Mouse (Mus musculus) heart, postnatal 4 days (tissue): ENCODE data around the gene Hdac11. TPM values are rescaled to one million over a fixed set of nuclear protein-coding genes. Genes with fewer than 3 reads are reported as not detected.
"Not testable (repeated sequence)": the region's sequence is repeated elsewhere in the genome, so short reads cannot be mapped to it uniquely, and the experiment has no call there.

Source experiments
- DNase-seq: peaks from one replicate; pipeline ENCODE4 v3.0.0; 2021
- total RNA-seq, 2 experiments: library from RNA; stranded (reverse); gene quantifications; 2 replicates each; pipeline ENCODE4 v1.2.3; 2021

The Hdac11 gene
- 10 to 100 TPM; 11.4 to 12.5 TPM for total RNA-seq

DNA sequence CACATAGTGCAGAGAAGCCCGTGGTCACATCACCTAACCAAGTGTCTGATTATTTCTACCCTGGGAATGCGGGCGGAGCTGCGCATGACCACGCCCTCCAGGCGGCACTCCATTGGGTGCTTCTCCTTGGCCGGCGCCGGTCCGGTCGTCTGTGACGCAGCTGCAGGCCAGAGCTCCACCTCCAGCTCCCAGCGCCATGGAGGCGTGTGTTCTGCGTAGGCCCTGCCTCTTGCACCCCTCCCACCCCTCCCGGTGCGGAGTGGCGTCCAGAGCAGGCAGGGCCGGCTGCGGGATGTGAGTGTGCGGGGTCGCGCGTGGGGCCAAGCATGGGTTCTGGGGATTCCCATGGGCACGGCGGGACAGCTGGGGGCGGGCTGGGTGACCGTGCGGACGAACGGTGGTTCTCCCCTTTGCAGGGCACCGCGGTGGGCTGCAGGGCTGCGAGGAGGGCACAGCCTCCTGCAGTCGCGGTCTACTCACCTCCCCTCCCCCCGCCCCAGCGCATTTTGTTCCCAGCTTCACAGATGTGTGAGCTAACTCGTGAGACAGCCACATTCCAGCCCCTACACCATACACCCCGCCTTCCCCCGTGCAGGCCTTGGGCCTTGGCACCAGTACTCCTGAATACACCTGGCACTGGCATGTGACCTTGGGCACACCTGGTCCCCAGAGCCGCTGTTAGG, at the start of gene Hdac11:
Hdac11 (plus strand) TSS at position 112 of the 683 bp plus-strand sequence.
- DNase-seq: peak; percentile 90

DNA sequence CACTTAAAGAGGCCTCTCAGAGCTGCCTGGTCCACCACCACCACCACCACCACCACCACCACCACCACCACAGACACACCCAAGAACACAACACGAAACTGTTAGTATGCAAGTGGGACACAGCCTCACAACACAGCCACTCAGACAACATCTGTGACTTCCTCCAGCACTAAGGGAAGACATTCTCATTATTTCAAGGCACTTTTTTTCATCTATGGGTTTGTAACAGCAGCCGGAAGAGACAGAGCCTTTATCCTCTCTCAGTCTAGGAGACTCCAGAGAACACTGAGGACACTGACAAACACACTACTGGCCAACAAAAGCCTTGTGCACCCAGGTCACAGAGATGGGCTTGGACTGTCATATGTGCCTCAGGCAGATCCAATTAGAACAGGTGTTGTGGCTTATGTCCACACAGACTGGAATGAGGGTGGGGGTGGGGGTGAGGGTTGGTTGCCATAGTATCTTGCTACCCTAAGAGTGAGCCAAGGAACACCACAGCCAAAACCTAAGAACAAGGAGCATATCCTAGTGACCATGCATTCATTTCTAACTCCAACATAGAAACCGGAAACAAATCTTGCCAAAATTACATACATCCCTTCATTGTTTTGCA, 48.1 kb upstream of the Hdac11 start:
- DNase-seq: no peak

DNA sequence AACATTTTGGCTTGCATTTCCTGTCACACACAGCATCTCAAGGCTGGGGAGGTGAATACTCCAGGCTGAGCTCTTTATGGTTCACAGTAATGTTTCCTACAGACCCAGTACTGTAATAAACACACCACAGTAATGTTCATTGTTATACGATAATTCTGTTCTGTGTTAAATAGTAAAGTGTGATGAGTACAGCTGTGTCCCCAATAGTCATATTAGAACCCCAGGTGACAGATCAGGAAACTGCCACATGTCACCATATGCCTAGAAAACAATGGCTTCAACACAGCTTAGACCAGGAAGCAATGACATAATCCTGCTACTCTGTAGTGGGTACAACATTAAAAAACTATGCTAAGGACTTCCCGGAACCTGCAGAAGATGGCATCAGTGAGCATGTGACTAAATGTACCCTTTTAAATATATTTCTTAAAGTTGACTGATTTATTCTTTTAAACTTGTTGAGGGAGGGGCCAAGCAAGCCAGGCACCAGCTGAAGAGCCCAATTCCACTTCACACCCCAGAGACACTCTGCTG, 47.5 kb upstream of the Hdac11 start:
- no peak for DNase-seq

DNA sequence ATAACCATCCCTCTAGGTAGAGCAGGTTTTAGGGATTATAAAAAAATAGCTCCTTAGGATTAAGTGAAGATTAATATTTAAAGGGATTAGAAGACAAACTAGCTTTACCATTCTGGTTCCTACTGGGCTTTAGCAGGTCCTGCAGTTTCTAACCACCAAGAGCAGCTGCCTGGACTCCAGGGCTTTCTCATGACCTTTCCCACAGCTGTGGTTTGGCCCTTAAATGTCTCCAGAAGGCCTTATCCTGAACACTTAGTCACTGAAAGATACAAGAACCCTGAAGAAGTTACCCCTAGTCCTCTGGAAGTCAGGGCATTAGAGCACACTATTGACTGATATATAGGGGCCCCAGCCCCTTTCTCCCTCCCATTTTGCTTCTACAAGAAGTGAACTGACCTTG, 47.0 kb upstream of the Hdac11 start:
- DNase-seq: no peak

DNA sequence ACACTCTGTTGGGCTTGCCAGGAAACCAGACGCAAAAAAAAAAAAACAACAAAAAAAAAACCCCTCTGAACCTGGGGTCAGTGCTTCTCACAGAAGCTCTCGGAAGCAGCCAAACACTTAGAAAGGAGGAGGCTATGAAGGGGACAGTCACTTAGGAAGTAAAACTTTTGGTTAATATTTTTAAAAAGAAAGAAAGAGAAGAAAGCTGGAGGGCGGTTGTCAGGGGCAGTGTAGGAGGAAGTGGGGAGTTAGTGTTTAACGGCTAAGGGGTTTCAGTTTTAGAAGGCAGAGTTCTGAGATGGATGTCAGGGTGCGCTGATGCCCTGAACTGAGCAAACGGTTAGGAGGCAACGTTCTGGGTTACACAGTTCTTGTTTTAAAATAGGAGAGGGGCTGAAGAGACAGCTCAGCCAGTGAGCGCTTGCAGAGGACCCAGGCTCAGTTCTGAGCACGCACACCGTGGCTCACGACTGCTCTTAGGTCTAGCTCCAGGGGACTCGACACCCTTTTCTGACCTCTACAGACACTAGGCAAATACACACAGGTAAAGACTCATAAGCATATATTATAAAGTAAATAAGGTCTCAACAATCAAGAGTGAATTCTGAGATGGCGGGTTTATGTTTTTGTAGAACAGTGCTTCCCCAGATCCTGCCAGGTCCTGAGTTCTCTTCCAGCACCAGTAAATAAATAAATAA, 46.0 kb upstream of the Hdac11 start:
- DNase-seq: no peak

DNA sequence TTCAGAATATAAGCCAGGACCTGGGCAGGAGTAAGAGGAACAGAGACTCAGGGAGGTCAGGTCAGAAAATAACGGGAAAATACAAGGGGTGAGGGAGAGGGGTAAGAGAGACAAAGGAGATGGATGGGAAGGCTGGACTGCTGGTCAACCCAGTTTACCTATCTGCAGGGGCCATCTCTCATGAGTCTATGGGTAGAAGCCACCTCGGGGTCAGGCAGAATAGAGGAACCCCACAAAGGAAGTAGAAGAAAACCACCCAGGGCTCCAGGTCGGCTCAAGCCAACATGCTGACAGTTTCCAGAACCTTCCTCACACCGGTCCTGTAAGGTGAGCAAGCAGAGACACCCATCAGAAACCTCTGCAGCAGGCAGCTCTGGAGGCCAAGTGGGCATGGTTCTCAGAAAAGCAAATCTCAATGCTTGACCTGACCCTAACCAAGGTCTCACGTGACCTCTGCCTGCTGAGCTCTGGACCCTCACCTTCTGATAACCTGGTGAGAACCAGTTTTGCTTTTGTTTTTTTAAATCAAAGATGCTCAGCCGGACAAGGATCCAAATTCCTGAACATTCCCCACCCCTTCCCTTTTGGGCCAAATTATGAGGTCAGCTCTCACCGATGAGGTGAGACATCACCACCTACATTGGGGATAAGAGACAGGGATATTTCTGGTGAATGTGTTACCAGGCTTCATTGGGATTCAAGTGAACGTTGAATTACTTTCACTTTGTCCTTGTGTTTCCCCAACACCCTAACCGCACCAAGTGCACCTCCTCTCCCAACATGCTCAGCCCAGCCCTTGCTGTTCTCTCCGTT, 45.1 kb upstream of the Hdac11 start:
- no peak for DNase-seq

DNA sequence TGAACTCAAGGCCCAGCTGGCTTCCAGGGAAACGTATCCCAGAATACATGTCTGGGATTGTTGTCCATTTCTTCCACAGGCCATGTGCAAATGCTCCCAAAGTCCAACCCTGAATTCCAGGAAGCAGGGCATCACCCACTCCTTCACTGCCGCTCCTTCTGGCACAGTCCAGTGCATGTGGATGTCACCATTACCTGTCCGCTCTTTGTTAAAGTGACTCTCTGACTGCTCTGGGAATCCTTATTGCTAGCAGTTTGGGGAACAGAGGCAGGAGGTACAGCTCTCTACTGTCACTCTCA, 44.6 kb upstream of the Hdac11 start:
- DNase-seq: no peak

DNA sequence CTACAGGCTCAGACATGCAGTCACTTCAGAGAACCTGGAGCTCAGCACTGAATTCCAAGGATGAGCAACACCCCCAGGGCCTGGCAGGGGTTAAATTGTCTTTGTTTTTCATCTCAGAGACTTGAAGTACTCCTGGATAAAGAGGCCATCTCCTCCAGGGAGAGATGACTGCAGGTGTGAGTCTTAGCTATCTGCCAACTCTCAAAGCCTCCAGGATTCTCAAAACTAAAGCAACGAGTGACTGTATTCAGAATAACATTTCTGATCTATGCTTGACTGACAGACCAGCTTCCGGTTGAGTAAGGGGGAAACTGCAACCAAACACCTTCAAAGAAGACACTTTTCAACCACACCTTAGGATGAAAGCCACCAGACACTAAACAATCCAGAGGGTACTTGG, 41.7 kb upstream of the Hdac11 start:
- DNase-seq: no peak

DNA sequence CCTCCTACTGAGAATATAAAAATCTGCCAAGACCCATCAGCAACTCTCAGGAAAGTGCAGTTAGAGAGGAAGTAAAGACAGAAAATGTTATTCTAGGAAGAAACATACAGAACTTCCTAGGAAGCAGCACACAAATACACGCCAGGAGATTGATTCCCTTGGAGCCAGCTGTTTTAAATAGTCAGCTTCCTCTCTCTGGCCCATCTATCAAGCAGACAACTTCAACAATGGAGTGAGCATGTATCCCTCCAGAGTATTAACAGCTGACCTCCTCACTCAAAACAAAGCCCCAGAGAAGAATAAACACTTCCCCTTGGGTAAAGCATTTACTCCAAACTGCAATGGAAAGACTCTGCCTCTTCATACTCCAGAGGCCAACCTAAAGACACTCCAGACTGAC, 41.3 kb upstream of the Hdac11 start:
- DNase-seq: no peak

DNA sequence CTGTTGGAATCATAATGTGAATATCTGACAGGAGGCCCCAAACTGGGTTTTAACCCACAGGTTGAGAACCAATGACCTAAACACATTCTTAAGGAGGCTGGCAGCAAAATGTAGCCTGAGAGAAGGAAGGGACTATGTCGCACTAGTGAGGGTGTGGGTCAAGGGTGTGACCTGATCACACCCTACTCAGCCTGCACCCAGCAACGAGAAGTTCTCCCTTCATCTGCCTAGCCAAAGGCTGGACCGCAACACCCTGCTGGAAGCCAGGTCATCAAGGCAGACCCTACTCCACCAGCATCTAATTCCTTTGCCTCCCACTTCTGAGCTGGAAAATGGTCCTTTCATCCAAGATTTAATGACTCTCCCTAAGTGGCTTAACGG, 40.6 kb upstream of the Hdac11 start:
- DNase-seq: no peak

DNA sequence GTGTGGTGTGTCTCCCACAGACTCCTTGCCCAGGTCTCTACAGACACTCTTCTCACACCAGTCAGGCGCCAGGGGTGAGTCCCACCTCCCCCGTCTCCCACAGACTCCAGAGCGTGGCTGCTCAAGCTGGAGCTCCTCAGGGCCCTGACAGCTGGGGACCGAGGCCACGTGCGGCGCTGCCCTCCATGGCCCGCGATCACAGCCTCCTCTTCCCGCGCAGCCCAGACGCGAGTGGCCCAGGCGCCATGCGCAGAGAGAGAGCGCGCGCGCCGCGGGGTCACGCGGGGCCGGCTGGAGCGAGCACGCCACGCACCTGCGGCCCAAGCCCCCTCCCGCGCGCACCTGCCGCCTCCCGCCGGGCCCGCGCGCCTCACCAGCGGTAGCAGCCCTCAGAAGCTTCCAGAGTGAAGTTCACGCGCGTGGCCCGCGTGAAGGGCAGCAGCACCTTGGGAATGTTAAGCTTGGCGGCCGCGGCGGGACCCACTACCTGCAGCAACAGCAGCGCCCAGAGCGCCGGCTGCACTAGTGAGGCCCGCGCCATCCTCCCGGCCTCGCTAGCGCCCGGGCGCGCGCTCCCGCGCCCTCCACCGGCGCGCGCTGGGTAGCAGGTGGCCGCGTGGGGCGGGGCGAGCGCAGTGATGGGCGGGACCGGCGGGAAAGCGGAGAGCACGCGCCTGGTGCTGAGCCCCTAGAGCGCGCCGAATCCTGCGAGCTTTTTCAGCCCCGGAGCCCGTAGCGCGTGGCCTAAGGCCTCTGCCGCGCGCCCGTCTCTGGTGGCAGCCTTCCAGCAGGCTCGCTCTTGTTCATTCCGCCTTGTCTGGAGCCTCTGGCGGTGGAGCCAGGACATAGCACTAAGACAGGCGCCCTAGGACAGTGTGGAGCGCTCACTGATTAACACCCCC, 40.0 kb upstream of the Hdac11 start, which contains the start of gene Nup210:
Nup210 (minus strand) TSS at position 586 of the 902 bp plus-strand sequence.
- DNase-seq: peak; percentile 96

DNA sequence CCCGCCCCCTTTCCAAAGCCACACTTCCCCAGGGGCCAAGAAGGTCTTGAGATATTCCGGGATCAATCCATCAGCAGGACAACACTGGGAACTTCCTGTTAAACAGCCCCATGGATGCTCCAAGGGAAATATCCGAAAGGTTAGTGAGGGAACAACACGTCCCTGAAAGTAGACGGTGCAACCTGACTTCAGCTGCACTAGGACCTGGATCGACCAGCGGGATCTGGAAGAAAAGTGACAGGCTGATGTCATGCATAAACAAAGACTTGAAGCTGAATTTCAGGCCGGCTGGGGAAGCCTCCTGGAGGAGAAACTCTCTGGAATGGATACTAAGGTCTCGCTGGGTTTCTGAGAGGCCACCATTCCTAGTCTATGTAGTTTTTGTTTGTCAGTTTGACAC, 39.3 kb upstream of the Hdac11 start:
- DNase-seq: peak; percentile 32

DNA sequence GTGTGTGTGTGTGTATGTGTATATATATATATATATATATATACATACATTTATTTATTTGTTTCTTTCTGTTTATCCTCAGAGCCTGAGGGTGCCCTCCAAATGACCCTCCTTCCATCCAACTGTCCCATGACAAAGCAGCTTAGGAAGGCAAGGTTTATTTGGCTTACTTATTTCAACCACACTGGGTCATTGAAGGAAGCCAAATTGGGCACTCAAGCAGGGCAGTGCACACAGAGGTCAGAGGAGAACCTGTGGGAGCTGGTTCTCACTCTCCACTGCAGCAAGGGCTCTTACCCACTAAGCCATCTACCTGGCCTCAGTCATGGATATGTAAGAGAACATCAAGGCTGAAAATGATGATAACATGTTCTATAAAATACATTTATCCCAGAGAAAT, 37.9 kb upstream of the Hdac11 start:
- no peak for DNase-seq

DNA sequence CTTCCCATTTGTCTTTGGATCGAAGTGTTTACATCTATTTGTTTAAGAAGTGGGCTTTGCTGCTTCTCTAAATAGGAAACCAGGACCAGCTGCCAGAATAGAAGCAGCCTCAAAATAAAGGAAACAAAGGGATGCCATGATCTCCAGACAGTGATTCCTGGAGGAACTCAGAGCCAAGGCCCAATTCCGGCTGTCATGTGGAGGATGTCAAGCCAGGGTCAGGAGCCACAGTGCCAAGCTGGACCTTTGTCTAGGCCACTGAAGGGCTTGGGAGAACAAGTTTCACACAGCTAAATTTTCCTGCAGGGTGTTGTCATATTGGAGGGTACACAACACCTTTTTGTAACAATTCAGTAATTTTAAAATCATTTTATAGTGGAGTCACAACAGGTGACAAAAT, 36.3 kb upstream of the Hdac11 start:
- no peak for DNase-seq

DNA sequence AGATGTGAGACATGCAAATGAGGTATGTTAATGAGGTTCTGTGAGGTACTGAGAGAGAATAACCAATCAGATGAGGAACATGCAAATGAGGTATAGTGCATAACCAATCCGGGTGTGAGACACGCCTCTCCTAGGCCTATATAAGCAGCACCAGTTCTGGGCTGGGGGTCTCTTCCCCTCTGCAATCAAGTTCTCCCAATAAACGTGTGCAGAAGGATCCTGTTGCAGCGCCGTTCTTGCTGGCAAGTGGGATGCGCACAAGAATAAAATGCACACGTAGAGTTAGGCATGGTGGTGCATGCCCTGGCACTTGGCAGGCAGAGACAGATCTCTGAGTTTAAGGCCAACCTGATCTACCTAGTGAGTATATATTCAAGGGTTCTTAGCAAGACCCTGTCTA, 35.4 kb upstream of the Hdac11 start:
- not testable (repeated sequence) for DNase-seq

DNA sequence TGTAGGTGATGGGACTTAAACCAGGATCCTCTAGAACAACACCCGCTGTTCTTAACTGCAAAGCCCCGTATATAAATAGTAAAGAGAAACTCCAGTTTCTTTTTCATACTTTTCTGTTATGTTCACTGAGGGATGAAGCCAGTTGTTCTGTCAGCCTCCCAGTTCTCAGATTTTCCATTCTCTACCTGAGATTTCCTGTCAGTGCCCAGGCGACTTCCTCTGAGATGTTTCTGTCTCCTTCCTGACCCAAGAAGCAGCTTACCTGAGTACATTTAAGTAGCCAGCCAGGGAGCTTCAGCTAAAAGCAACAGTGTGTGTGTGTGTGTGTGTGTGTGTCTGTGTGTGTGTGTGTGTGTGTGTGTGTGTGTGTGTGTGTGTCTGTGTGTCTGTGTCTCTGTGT, 33.0 kb upstream of the Hdac11 start:
- DNase-seq: no peak

DNA sequence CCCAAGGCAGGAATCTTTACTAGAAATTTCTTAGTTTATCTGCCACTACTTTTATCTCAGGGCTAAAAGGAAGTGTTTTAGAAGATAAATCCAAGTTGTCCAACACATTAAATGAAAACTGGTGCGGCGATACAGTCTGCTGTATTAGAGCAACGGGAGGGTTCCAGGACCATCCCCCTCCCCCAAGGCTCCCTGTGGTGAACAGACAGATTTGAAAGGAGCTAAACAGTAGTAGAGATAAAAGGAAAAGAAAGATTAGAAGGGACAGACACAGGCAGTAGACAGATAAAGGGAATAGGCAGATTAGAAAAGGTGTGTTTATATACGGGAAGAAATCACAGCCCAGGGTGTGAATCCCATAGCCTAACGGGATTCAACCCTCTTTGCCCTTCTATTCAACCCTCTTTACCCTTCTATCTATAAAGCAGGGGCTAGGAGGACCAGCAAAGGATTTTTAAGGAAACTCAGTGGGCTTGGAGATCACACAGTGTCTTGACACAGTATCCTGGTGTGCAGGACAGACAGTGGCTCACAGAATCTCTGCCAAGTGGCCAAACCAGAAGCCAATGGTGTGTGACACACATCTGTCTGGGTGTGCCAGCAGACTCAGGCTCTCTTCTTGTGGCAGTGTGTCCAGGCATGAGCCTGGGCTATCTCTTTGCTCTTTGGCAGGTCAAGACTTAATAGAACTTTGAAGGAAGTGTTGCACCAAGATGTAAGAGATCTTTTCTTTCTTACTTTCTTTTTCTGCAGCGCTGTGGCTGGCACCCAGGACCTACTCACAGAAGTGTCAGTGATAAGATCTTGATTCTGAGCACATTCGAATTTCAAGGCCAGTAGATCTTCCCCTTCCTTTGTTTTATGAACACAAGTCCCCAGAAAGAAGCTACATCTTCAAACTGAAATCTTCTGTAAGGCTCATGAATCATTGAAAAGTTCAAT, 31.9 kb upstream of the Hdac11 start:
- DNase-seq: no peak

DNA sequence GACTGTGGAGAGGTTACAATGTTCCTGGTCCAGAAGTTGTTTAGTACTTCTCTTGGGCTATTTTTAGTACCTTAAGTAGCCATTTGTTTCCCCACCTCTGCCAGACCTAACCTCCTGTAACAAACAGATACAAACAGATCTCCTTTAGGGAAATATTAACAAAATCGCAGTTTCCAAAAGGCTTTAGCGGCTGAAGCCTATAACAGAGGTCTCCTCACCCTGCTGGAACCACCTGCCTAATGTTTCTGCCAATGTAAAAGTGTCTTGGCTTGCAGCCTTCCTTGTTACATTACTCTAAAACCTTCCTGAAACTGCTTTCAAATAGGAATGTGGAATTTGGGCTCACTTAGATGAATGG, 31.3 kb upstream of the Hdac11 start:
- DNase-seq: no peak

DNA sequence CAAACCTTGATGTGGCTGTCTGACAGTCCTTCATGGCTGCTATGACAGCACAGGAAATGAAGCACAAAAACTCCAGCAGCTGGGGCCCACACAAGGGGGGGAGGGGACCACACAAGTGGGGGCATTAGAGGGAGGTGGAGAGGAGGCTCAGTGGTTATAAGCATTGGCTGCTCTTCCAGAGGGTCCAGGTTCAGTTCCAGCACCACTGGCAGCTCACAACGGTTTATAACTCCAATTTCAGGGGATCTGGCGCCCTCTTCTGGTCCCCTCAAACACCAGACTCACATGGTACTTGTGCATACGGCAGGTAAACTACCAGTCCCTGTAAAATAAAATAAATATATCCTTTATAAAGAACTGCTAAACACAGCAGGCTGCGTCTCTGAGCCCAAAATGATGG, 27.5 kb upstream of the Hdac11 start:
- no peak for DNase-seq

DNA sequence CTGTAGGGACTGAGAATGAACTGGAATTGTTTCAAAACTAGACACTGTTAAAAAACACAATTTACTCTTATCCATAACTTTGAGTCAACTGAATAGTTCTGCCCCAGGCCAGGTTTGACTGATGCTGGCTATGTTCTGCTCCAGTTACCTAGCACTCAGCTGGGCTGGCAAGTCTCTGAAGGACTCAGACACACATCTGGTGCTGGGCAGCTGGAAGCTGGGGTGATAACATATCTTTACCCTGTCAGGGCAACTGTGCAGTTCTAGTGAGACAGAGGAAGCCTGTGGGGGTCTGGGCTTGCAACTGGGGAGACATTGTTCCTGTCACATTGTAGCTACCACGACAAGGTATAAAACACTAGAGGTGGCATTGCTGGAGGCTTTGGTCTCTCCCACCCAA, 25.6 kb upstream of the Hdac11 start:
- no peak for DNase-seq
